Mouse (Mus musculus) kidney, adult 11 months (tissue): ENCODE results near the gene Cnpy1.

Source experiments
- DNase-seq: peaks from one replicate; pipeline ENCODE4 v3.0.0; 2022

Cnpy1 gene

DNA sequence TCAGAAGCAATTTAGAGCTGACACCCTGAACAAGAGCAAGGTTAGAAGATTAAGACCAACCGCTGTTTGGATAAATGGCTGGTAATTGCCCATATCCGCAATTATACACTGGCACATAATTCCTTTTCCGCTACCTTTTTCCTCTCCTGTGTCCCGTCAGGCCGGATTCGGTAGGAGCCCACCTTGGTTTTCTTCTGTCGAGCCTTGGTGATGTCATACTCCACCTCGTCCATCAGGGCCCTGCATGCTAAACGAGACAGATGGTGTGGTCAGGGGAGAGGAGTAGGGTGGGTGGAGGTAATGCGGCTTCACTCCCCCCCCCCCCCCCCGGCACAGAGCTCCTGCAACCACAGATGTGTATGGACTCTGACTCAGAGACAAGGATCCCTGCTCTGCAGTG, at the start of gene Cnpy1:
Gene Cnpy1 (minus strand): TSS at position 233 of the 400 bp plus-strand sequence.
- no peak for DNase-seq

DNA sequence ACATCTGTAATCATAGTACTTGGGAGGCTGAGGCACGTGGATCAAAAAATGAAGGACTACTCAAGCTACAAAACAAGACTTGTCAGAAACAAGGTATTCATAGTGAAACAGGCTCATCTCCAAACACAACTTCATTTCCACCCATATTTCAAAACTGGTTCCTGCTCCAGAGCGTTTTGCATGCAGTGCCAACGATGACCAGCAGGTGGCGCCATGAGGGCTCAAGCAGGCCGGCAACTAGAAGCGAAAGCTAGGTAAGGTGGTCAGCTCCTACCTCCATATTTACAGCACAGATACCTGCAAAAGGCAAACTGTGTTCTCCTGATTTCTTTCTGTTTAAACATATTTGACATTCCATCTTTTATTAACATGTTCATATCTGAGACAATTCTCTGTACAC, 48.4 kb upstream of the Cnpy1 start:
- DNase-seq, result peak; percentile 51

DNA sequence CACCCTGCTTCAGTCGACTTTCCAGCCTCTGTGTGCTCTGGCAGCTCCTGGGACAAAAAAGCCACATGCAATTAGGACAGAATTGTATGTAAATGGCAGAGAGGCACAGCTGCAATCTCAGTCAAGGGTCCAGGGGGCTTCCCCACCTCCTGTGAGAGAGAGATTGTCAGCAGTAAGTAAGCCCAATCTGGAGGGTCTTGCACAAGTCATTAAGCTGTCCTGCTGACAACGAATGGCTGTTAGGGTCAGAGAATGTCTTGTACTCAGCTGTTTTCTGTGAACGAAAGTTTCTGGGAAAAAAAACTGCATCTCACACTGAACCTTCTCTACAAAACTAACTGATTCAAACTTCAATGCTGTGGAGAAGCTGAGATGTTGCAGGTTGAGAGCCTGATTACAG, 46.7 kb upstream of the Cnpy1 start:
- no peak for DNase-seq

DNA sequence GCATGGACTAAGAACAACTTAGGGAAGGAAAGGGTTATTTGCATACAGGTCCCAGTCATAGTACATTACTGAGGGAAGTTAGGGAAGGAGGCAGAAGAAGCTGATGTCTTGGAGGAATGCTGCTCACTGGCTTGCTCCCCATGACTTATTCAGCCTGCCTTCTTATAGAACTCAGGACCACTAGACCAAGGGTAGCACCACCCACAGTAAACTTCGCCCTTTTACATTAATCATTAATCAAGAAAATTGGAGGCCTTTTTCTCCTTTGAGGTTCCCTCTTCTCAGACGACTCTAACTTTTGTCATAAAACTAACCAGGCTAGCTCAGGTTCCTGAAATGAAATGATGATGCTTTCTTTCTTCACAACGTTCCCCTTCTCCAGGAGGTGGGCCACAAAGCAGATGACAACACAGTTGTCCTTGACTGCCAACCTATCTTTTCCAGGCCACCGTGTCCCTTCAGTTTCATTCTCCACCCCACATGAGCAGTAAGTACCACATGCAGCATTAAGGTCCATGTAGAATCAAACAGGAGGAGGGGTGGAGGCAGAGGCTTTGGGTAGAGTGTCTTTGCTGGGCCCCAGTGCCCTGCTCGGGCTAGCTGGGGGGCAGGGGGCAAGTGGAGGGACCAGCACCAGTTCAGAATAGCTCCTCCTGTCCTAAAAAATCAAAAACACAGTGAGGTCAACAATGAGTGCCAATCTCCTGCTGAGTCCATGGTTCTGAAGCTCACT, 45.7 kb upstream of the Cnpy1 start:
- DNase-seq, result no peak

DNA sequence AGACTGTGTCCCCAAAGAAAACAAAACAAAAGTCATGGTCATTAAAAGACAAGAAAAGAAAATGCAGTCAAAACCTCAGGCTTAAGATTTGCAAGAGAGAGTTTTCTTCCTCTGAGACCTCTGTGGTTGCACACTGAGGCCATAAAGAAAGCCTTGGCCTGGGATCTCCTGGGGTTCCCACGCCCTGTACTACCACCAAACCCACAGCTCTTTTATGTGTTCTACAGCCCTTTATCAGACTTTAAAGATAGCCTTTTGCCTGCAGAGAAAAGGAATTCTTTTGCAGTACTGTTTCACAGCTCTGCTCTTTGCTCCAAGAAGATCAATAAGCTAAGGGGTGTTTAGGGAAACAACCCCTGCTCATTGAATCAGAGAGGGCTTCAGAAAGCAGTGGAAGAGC, 45.0 kb upstream of the Cnpy1 start:
- DNase-seq, result no peak

GRCm38 (mm10) chr5:28289111-28289510, 43.5 kb upstream of the Cnpy1 start:
- no peak for DNase-seq

DNA sequence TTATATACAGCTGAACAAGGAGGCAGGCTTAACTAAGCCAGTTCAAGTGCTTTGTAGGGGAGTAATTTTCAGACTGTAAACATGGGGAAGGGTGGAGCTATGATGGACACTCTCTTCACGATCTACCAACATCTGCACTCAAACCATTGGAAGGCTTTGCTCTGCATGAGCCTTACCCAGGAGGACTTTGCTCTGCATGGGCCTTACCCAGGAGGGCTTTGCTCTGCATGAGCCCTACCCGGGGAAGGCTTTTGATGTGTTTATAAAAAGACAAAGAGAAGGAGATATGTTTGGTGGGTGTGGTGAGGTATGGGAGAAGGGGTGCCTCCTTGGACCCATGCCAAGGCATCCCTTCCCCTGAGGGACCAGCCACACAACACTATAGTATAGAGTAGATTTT, 31.7 kb upstream of the Cnpy1 start:
- no peak for DNase-seq

DNA sequence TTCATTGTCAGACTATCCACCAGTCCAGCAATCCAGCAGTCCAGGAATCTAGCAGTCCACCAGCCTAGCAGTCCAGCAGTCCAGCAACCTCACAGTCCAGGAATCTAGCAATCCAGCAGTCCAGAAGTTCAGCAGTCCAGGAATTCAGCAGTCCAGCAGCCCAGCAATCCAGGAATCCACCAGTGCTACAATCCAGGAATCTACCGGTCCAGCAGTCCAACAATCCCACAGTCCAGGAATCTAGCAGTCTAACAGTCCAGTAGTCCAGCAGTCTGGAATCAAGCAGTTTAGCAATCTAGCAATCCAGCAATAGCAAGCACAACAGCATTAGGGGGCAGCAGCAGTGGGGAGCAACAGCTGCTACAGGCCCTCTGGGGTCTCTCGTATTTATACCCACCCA, 27.2 kb upstream of the Cnpy1 start:
- peak; percentile 21 for DNase-seq

DNA sequence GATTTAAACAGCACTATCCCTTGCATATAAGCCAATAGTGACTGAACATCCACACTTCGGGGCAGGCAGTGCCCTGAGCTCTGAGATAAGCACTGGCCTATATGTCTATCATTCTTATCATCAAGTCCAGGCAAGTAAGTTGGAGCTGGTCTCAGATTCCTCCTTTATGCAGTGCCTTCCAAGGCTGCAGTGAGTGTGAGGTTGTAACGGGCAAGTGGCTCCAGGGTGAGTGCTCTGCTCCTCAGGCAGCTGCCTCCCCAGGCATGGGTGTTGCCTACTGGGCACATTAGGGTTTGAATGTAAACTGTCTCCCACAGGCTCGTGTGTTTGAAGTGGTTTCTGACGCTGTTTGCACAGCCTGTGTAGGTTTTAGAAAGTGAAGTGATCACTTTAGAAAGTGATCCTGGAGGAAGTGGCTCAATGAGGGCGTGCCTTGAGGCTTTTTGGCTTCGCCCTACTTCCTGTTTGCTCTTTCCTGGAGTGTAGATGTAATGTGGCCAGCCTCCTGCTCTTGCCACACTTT, 23.9 kb upstream of the Cnpy1 start:
- no peak for DNase-seq

- no peak for DNase-seq
Observed at GRCm38 (mm10) chr5:28267576-28267975, 22.0 kb upstream of the Cnpy1 start.

- DNase-seq, result no peak
Observed at GRCm38 (mm10) chr5:28265653-28266052, 20.0 kb upstream of the Cnpy1 start.

- no peak for DNase-seq
Observed at GRCm38 (mm10) chr5:28263852-28264251, 18.2 kb upstream of the Cnpy1 start.

DNA sequence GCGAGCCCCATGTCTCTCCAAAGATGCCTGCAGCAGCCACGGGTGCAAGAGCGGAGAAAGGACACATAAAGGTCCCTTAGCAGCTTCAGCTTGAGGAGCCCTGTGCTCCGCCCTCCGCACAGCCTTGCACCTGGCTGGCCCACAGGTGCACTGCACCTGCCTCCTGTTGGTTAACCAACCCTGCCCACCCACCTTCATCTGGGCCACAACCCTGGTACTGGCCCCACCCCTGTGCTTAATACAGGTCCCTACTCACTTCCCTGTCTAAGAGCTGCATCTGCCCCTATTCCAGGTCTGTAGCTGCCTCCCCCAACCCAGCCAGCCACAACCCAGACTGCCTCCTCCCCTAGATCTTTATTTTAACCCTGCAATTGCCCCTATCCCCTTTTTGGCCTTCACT, 16.5 kb upstream of the Cnpy1 start:
- no peak for DNase-seq

DNA sequence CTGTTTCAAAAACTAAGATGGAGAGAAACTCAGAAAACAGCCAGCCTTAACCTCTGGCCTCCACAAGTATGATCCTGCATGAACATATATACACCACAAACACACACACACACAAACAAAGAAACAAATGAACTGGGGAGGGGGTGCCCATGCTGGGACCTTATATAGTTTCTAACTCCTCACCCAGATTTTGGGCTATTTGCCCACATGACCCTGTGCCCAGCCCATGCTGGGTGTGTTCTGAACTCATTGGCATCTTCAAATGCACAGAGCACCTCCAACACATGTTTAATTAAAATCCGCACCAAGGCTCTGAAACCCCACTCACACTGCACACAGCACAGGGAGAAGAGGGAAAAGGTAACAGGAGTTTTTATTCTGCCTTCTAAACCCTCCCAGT, 14.3 kb upstream of the Cnpy1 start:
- DNase-seq, result no peak

- no peak for DNase-seq
Observed at GRCm38 (mm10) chr5:28259385-28259784, 13.8 kb upstream of the Cnpy1 start.

- DNase-seq, result no peak
Observed at GRCm38 (mm10) chr5:28257816-28258215, 12.2 kb upstream of the Cnpy1 start.

- no peak for DNase-seq
Observed at GRCm38 (mm10) chr5:28252999-28253398, 7.4 kb upstream of the Cnpy1 start.

GRCm38 (mm10) chr5:28252260-28252659, 6.7 kb upstream of the Cnpy1 start:
- no peak for DNase-seq

DNA sequence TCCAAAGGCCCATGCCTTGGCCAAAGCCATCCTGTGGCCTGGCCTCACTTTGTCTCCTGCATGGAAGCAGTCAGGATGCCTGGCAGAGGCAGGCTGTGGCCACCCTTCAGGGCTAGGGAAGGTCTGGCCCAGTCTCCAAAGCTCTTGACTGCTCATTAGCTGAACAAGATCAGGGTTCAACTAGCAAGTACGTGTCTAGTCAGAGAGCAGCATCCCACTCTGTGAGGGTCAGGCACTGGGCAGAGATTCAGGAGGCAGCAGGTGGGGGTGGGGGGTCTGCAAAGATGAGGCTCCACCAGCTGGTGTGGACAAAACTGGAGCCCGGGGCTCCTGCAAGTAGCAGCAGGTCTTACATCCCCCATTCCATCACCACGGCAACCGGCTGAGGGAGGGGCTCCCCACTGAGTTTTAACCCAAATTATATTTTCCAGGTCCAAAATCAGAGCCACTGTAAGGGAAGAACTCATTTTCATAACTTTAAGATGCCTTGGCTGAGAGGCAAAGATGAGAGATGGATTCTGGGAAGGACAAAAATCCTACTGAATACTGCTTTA, 5.7 kb upstream of the Cnpy1 start:
- DNase-seq, result no peak

GRCm38 (mm10) chr5:28250479-28250878, 4.9 kb upstream of the Cnpy1 start:
- DNase-seq, result no peak

DNA sequence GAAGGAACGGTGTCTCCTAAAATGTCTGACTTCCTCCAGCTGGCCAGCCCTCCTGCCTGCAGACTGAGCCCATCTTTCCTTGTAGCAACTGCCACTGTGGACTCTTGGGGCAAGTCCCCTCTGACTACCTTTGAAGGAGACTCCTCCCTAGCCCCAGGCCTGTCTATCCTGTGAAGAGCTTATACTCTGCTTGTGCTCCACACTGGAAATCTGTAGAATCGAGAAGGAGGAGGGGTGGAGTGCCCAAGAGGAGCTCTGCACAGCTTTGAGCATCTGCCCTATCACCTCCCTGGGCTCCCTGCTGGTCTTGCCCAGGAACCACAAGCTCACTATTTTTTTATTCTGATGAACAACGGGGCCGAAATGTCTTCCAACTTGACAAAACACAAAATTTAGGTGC, 485 bp downstream of the Cnpy1 start:
- DNase-seq, result no peak

- no peak for DNase-seq
Observed at GRCm38 (mm10) chr5:28243501-28244177, 2.0 kb downstream of the Cnpy1 start.

DNA sequence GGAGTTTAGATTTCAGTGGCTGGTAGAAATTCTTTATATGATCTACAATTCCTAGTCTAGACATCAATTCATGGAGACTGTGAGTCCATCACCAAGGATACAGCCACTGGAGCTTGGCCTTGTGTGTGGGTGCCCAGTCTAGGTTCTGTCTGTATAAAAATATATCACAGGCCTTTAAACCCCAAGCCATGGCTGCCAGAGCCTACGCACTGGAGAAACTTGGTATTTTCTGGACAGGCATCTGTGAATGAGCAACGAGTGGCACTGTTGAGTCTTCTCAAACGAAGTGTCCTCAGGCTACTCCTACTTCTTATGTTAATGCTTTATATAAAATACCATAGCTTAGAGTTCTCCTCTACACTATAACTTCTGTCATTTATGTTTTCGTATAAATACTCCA, 4.2 kb downstream of the Cnpy1 start:
- DNase-seq, result no peak

GRCm38 (mm10) chr5:28239829-28240228, 5.8 kb downstream of the Cnpy1 start:
- DNase-seq, result no peak
